Mouse (Mus musculus) small intestine, adult 2 months (tissue): ENCODE results near the gene Sspn. TPM values are rescaled to one million over a fixed set of nuclear protein-coding genes. Genes with fewer than 3 reads are reported as not detected.

ENCODE experiments used
- H3K27ac ChIP-seq: fragments of 200-500 bp; 2 replicates; pipeline ENCODE4 v1.5.1; 2012; ENCODE audit warnings: low read depth, low read length, control low read depth, inconsistent platforms; ENCODE audit not compliant: insufficient read depth
- H3K27me3 ChIP-seq: fragments of 200-500 bp; 2 replicates; pipeline ENCODE4 v1.6.1; 2012; ENCODE audit warnings: mild to moderate bottlenecking, moderate library complexity, low read length, inconsistent platforms; ENCODE audit not compliant: control insufficient read depth, insufficient read depth
- H3K36me3 ChIP-seq: fragments of 200-500 bp; 2 replicates; pipeline ENCODE4 v1.6.1; 2012; ENCODE audit warnings: mild to moderate bottlenecking, low read length, control low read depth, inconsistent platforms; ENCODE audit not compliant: control insufficient read depth, insufficient read depth
- H3K4me1 ChIP-seq: fragments of 200-500 bp; 2 replicates; pipeline ENCODE4 v1.6.1; 2012; ENCODE audit warnings: low read length, inconsistent platforms, mixed read lengths; ENCODE audit not compliant: control insufficient read depth, insufficient read depth, insufficient read length
- H3K4me3 ChIP-seq: fragments of 200-500 bp; 2 replicates; pipeline ENCODE4 v1.5.1; 2012; ENCODE audit warnings: low read depth, mild to moderate bottlenecking, control low read depth, inconsistent platforms, low read length, moderate library complexity
- CTCF ChIP-seq: fragments of 200-500 bp; IDR thresholded peaks from 2 replicates; pipeline ENCODE4 v1.5.1; 2012; ENCODE audit warnings: low read depth, mild to moderate bottlenecking, control low read depth, inconsistent platforms, low read length, moderate library complexity, mixed read lengths; ENCODE audit not compliant: insufficient replicate concordance, insufficient read length; ENCODE audit errors: extremely low read depth
- POLR2A ChIP-seq: fragments of 200-500 bp; IDR thresholded peaks from 2 replicates; pipeline ENCODE4 v1.6.1; 2012; ENCODE audit warnings: low read depth, mild to moderate bottlenecking, control low read depth, inconsistent platforms, low read length, moderate library complexity
- WGBS: fragments of 180-500 bp; shearing (Covaris S2); methylation state at CpG from one replicate; pipeline ENCODE4 v1.1.7; 2018; 5-methylcytosine and 5-hydroxymethylcytosine counted together
- polyA plus RNA-seq: library from polyadenylated mRNA; depleted of rRNA; stranded (reverse); fragments of >200 nt; gene quantifications from 2 replicates; pipeline ENCODE4 v1.2.3, GENCODE M21; 2012

Gene Sspn
- polyA plus RNA-seq, 1 experiment = 1.2 TPM

GRCm38 (mm10) chr6:145961047-145961446, 29.6 kb downstream of the Sspn start:
- Histone ChIP-seq H3K36me3 (no peaks in the 10 kb centered on the region), H3K27ac (no peak overlapping the region), H3K4me1 (no peaks in the 10 kb centered on the region), H3K4me3 (no peak overlapping the region), H3K27me3 (no peaks in the 10 kb centered on the region)
- no peak for TF ChIP-seq POLR2A
- TF ChIP-seq CTCF = no peak
- WGBS = 68% methylated on average over 8 of the region's 8 CpGs

GRCm38 (mm10) chr6:145963966-145964365, 32.5 kb downstream of the Sspn start:
- Histone ChIP-seq H3K36me3 (no peaks in the 10 kb centered on the region), H3K4me1 (no peaks in the 10 kb centered on the region), H3K27me3 (no peaks in the 10 kb centered on the region), H3K27ac (no peak overlapping the region), H3K4me3 (no peak overlapping the region)
- TF ChIP-seq POLR2A (no peak), CTCF (no peak)
- WGBS = 93% methylated on average over 13 of the region's 13 CpGs

DNA sequence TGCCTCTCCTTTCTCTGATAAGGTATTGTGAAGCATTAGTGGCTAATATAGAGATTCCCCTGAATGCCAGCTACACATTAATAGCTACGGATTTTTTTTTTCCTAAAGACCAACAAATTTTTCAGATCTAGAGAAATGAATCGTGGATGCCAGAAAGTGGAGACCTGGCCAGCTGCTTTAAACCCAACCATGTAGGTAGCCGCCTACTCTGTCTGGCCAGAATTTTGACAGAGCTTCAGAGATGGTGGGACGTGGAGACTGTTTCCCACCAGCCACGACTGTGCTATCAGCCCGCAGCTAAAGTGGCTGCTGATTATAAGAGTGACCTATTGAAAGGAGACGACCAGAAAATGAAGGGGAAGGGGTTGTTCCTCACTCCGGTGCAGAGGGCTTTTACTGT, 36.3 kb downstream of the Sspn start:
- Histone ChIP-seq H3K4me3 (no peak overlapping the region), H3K36me3 (no peaks in the 10 kb centered on the region), H3K27me3 (no peaks in the 10 kb centered on the region), H3K4me1 (no peaks in the 10 kb centered on the region), H3K27ac (no peak overlapping the region)
- 77% methylated on average over 8 of the region's 8 CpGs for WGBS
- no peak for TF ChIP-seq CTCF
- TF ChIP-seq POLR2A = no peak

DNA sequence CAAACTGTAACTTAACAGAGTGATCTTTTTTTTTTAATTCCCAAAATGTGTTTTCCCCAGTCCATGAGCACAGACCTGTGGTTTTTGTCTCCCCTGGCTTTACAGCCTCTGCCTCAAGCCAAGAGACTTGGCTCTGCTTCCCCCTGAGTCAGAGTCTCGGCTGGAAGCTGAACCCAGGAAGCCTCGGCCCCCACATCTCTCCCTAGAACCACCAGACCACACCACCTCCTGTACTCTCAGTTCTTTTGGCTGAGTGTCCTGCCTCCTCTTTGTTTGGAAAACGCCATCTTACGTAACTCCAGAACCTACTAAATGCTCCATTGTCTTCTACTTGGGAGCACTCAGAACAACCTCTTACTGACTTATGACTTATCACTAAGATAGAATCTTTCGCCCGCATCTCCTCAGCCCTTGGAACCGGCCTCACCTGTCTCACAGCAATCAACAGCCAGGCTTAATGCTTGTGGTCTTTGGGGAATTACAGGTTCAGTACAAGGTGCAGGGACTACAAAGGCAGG, 36.9 kb downstream of the Sspn start:
- Histone ChIP-seq H3K4me3 (no peak overlapping the region), H3K4me1 (no peaks in the 10 kb centered on the region), H3K36me3 (no peaks in the 10 kb centered on the region), H3K27ac (no peak overlapping the region), H3K27me3 (no peaks in the 10 kb centered on the region)
- TF ChIP-seq CTCF (no peak), POLR2A (no peak)
- WGBS = 37% methylated on average over 7 of the region's 7 CpGs

GRCm38 (mm10) chr6:145968821-145969220, 37.4 kb downstream of the Sspn start:
- no peaks in the 10 kb centered on the region for H3K27me3 ChIP-seq
- H3K4me3 ChIP-seq = no peak overlapping the region
- 21% methylated on average over 10 of the region's 10 CpGs for WGBS
- H3K4me1 ChIP-seq = no peaks in the 10 kb centered on the region
- no peak for TF ChIP-seq POLR2A
- TF ChIP-seq CTCF = no peak
- no peak overlapping the region for H3K27ac ChIP-seq
- H3K36me3 ChIP-seq = no peaks in the 10 kb centered on the region

- TF ChIP-seq CTCF (peak; percentile 13; the same call in 1 of the 2 replicates), POLR2A (no peak)
- Histone ChIP-seq H3K4me1 (no peaks in the 10 kb centered on the region), H3K4me3 (no peak overlapping the region), H3K27ac (no peak overlapping the region), H3K27me3 (no peaks in the 10 kb centered on the region), H3K36me3 (no peaks in the 10 kb centered on the region)
- 79% methylated on average over 5 of the region's 5 CpGs for WGBS
These were observed 38.1 kb downstream of the Sspn start for GRCm38 (mm10) chr6:145969572-145969971.

GRCm38 (mm10) chr6:145972107-145972506, 40.7 kb downstream of the Sspn start:
- no peak overlapping the region for H3K4me3 ChIP-seq
- TF ChIP-seq POLR2A (no peak), CTCF (no peak)
- 84% methylated on average over 4 of the region's 4 CpGs for WGBS
- no peaks in the 10 kb centered on the region for H3K4me1 ChIP-seq
- no peak overlapping the region for H3K27ac ChIP-seq
- H3K27me3 ChIP-seq = no peaks in the 10 kb centered on the region
- H3K36me3 ChIP-seq = no peaks in the 10 kb centered on the region
